Mouse (Mus musculus) liver, embryonic 14.5 days (tissue): Measurements from ENCODE around the gene Rasgef1b. TPM values are rescaled to one million over a fixed set of nuclear protein-coding genes. Genes with fewer than 3 reads are reported as not detected.

Source experiments
- ATAC-seq: fragments of 200-750 bp; cut with Nextera tagmentation; 2 replicates; pipeline ENCODE4 v1.8.0; 2017; ENCODE audit warnings: moderate number of reproducible peaks, mild to moderate bottlenecking, moderate library complexity; ENCODE audit not compliant: insufficient read depth
- DNase-seq, 3 experiments: peaks; one replicate each; pipeline ENCODE4 v3.0.0-alpha.2; 2012 to 2013; ENCODE audit warnings: low read depth in 3 of 3, low spot score in 3 of 3
- H3K27ac ChIP-seq: fragments of 300-500 bp; sonication (generic); 2 replicates; pipeline ENCODE4 v1.5.1; 2014; ENCODE audit warnings: moderate library complexity, mild to moderate bottlenecking, control low read depth, inconsistent platforms
- H3K27me3 ChIP-seq: fragments of 300-500 bp; sonication (generic); 2 replicates; pipeline ENCODE4 v1.6.1; 2014; ENCODE audit warnings: mild to moderate bottlenecking, low read length, moderate library complexity; ENCODE audit not compliant: control insufficient read depth, insufficient read depth
- H3K36me3 ChIP-seq: fragments of 300-500 bp; sonication (generic); replicated peaks from 2 replicates; pipeline ENCODE4 v1.6.1; 2014; ENCODE audit warnings: low read depth; ENCODE audit not compliant: control insufficient read depth, insufficient read depth
- H3K4me1 ChIP-seq, 2 experiments: fragments of 200-500 bp in 1 of 2; fragments of 300-500 bp in 1 of 2; sonication (generic) in 1 of 2; replicated peaks; 2 replicates each; pipeline ENCODE4 v1.6.1; 2012 to 2014; ENCODE audit warnings: antibody characterized with exemption in 1 of 2, inconsistent platforms in 1 of 2, low read length in 1 of 2; ENCODE audit not compliant: control insufficient read depth in 2 of 2, insufficient read depth in 2 of 2
- H3K4me2 ChIP-seq: fragments of 300-500 bp; sonication (generic); 2 replicates; pipeline ENCODE4 v1.6.1; 2014; ENCODE audit warnings: low read depth, mild to moderate bottlenecking, control low read depth, moderate library complexity
- H3K4me3 ChIP-seq, 2 experiments: fragments of 200-500 bp in 1 of 2; fragments of 300-500 bp in 1 of 2; sonication (generic) in 1 of 2; 2 replicates each; pipeline ENCODE4 v1.5.1; 2012 to 2014; ENCODE audit warnings: low read depth in 2 of 2, low read length in 2 of 2, mild to moderate bottlenecking in 2 of 2, control low read depth in 1 of 2, inconsistent platforms in 1 of 2, moderate library complexity in 1 of 2; ENCODE audit not compliant: insufficient read depth in 1 of 2
- H3K9ac ChIP-seq: fragments of 300-500 bp; sonication (generic); replicated peaks from 2 replicates; pipeline ENCODE4 v1.6.1; 2014; ENCODE audit warnings: mild to moderate bottlenecking, control low read depth, moderate library complexity
- H3K9me3 ChIP-seq: fragments of 300-500 bp; sonication (generic); 2 replicates; pipeline ENCODE4 v1.6.1; 2016; ENCODE audit warnings: low read length, mixed read lengths; ENCODE audit not compliant: control insufficient read depth
- CTCF ChIP-seq: IDR thresholded peaks from 2 replicates; pipeline ENCODE4 v1.5.1; 2016; ENCODE audit warnings: antibody characterized with exemption, low read depth, control low read depth
- EP300 ChIP-seq: IDR thresholded peaks from 2 replicates; pipeline ENCODE4 v1.6.1; 2016; ENCODE audit warnings: antibody characterized with exemption, low read depth
- WGBS: fragments of 180-500 bp; shearing (Covaris S2); extraction: QIAGEN DNeasy Blood & Tissue Kit; methylation state at CpG from one replicate; pipeline ENCODE4 v1.1.7; 2014; ENCODE audit not compliant: insufficient replicate concordance; 5-methylcytosine and 5-hydroxymethylcytosine counted together
- polyA plus RNA-seq, 2 experiments: library from polyadenylated mRNA; depleted of rRNA in 1 of 2; stranded (reverse) in 1 of 2; unstranded in 1 of 2; fragments of >200 nt; fragmentation: Nextera tagmentation in 1 of 2; extraction: Ambion mirVana in 1 of 2; gene quantifications; 2 replicates each; pipeline versions ENCODE4 v1.2.1 to v1.2.3; 2012 to 2014

Gene Rasgef1b
- polyA plus RNA-seq, 2 experiments, result 2.8 to 4.2 TPM

DNA sequence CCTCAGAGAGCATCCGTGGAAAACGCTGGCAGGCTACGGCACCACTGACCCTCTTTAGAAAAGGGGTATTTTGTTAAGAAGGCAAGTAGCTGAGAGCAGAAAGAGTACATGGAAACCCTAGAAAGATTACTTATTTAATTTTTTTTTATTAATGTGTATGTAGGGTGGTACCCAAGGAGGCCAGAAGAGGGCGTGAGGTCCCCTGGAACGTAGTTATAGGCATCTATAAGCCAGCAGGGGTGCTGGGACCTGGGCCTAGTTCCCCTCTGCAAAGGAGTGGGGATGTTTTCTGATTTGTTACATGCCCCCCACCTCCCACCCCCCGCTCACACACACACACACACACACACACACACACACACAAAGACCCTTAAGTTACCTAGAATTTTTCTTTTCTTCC, 480.9 kb downstream of the Rasgef1b start:
- TF ChIP-seq EP300 (no peak), CTCF (no peak)
- Histone ChIP-seq H3K27me3 (no peaks in the 10 kb centered on the region), H3K9ac (no peak overlapping the region), H3K4me1 (peaks cover 6 to 12% of the 10 kb centered on the region in 2 experiments; a peak in 3 of 4 replicates), H3K4me3 (no peak overlapping the region), H3K27ac (no peak overlapping the region), H3K36me3 (no peaks in the 10 kb centered on the region), H3K4me2 (no peak overlapping the region), H3K9me3 (no peaks in the 10 kb centered on the region)
- ATAC-seq (no peak), DNase-seq (no peak)
- 76% methylated on average over 6 of the region's 6 CpGs for WGBS

DNA sequence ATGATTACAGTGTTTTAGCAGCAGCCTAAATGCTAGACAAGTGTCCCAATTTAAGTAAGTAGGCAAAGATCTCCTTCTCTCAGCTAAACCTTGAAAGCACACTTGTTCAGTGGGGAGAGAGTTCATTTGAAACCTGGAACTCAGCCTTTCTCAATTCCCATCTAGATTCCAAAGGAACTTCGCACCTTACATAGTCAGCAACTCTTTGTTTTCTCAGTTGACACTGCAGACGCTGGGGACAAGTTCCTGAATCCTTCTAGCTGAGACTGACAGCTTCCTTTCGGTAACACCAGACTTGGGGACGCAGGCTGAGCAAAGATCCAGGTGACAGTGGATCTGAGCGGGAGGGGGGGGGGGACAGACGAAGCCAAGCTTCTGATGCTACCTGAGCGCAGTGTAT, 481.4 kb downstream of the Rasgef1b start:
- no peak overlapping the region for H3K4me3 ChIP-seq
- WGBS, result 62% methylated on average over 7 of the region's 7 CpGs
- no peak overlapping the region for H3K27ac ChIP-seq
- no peak overlapping the region for H3K4me2 ChIP-seq
- H3K4me1 ChIP-seq, result peaks cover 6 to 12% of the 10 kb centered on the region in 2 experiments; a peak in 3 of 4 replicates
- TF ChIP-seq EP300 (no peak), CTCF (no peak)
- H3K36me3 ChIP-seq, result no peaks in the 10 kb centered on the region
- DNase-seq (no peak), ATAC-seq (no peak)
- H3K9ac ChIP-seq, result no peak overlapping the region
- no peaks in the 10 kb centered on the region for H3K9me3 ChIP-seq
- H3K27me3 ChIP-seq, result no peaks in the 10 kb centered on the region

DNA sequence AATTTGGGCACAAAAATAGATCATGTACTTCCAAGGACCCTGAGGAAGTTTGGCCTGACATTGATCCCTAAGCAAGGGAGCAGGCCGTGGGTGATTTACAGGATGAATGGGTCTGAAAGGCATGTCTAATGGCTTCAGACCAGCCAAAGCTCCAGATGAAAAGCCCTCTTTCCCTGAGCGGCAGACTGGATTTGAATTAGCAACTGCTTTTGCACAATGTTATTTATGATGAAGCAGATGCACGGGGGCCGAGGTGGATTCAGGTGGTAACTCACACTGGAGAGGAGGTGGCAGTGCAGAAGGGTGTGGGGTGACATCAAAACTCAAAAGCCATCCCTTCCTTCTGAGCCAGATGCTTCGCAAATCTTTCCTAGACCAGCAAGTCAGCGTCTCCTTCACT, 481.9 kb downstream of the Rasgef1b start:
- no peak overlapping the region for H3K9ac ChIP-seq

DNA sequence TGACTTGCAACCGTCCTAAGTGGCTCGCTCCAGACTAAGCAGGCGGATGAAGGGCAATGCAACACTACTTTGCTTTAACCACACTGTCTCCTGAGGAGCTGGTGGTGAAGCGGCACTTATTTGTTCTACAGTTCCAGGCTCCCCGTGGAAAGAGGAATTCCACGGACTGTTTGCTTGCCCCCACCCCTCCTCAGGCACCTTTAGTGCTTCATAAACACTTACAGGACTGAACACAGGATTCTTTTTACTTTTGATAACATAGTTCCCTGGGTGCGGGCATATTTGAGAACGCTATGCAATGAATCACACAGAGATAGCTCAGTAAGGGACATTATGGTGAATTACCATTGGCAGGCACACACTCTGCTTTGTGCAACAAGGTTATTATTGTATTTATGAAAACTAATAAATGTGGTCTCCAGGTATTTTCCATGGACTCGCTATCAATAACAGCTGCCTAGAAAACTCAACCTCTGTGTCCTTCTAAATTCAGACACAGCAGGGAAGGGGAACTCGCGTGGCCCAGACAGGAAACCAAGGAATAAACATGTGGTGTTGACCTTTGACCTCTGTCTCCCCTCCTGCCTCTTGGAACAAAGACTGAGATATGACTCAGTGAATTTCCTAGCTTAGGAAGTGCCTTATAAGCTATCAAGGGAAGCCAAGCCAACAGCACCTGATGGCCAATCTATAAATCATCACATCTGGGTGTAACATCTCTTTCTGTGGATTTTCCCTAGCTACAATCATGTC, 486.7 kb downstream of the Rasgef1b start:
- no peak for TF ChIP-seq EP300
- TF ChIP-seq CTCF, result no peak
- H3K9ac ChIP-seq, result no peak overlapping the region
- no peaks in the 10 kb centered on the region for H3K27me3 ChIP-seq
- no peaks in the 10 kb centered on the region for H3K9me3 ChIP-seq
- DNase-seq, result no peak
- no peak overlapping the region for H3K27ac ChIP-seq
- no peak for ATAC-seq
- no peak overlapping the region for H3K4me3 ChIP-seq
- no peak overlapping the region for H3K4me2 ChIP-seq
- WGBS, result 63% methylated on average over 11 of the region's 11 CpGs
- no peaks in the 10 kb centered on the region for H3K36me3 ChIP-seq
- H3K4me1 ChIP-seq, result no peaks in the 10 kb centered on the region

More for the DNA sequence above, 481.9 kb downstream of the Rasgef1b start:
- no peak for ATAC-seq
- no peaks in the 10 kb centered on the region for H3K27me3 ChIP-seq
- no peak overlapping the region for H3K27ac ChIP-seq
- no peaks in the 10 kb centered on the region for H3K9me3 ChIP-seq
- WGBS, result 66% methylated on average over 6 of the region's 6 CpGs
- TF ChIP-seq EP300 (no peak), CTCF (no peak)
- no peak overlapping the region for H3K4me3 ChIP-seq
- no peaks in the 10 kb centered on the region for H3K36me3 ChIP-seq
- peaks cover 4 to 12% of the 10 kb centered on the region in 2 experiments; a peak in 3 of 4 replicates for H3K4me1 ChIP-seq
- DNase-seq, result no peak
- H3K4me2 ChIP-seq, result no peak overlapping the region

DNA sequence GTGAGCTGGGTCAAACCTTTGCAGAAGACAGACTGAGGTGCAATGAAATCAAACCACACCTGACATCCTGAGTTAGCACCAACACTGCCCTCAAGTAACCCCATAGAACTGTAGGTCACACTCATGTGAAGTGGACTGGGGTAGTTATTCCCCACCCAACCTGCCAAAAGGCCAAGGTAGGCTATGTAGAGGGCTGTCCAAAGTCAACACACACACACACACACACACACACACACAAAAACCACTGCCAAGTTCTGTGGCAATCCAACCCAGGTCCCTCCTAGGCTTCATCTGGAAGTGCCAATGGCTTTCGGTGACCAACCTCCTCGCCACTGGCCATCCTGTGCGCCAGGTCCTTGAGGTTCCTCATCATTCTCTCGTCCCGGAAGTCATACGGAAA, 488.4 kb downstream of the Rasgef1b start:
- no peak overlapping the region for H3K9ac ChIP-seq
- WGBS, result 84% methylated on average over 6 of the region's 6 CpGs
- no peaks in the 10 kb centered on the region for H3K36me3 ChIP-seq
- ATAC-seq, result no peak
- H3K27me3 ChIP-seq, result no peaks in the 10 kb centered on the region
- H3K4me3 ChIP-seq, result no peak overlapping the region
- TF ChIP-seq CTCF (no peak), EP300 (no peak)
- no peaks in the 10 kb centered on the region for H3K4me1 ChIP-seq
- no peak overlapping the region for H3K4me2 ChIP-seq
- no peak for DNase-seq
- no peaks in the 10 kb centered on the region for H3K9me3 ChIP-seq
- no peak overlapping the region for H3K27ac ChIP-seq
